Mouse (Mus musculus) lung, postnatal 0 days (tissue): Measurements from ENCODE around the gene Slc25a16.

ENCODE experiments used
- CTCF ChIP-seq: IDR thresholded peaks from 2 replicates; pipeline ENCODE4 v1.5.1; 2016; ENCODE audit warnings: antibody characterized with exemption, mild to moderate bottlenecking
- EP300 ChIP-seq: IDR thresholded peaks from 2 replicates; pipeline ENCODE4 v1.6.1; 2016; ENCODE audit warnings: antibody characterized with exemption, mild to moderate bottlenecking, control low read depth

DNA sequence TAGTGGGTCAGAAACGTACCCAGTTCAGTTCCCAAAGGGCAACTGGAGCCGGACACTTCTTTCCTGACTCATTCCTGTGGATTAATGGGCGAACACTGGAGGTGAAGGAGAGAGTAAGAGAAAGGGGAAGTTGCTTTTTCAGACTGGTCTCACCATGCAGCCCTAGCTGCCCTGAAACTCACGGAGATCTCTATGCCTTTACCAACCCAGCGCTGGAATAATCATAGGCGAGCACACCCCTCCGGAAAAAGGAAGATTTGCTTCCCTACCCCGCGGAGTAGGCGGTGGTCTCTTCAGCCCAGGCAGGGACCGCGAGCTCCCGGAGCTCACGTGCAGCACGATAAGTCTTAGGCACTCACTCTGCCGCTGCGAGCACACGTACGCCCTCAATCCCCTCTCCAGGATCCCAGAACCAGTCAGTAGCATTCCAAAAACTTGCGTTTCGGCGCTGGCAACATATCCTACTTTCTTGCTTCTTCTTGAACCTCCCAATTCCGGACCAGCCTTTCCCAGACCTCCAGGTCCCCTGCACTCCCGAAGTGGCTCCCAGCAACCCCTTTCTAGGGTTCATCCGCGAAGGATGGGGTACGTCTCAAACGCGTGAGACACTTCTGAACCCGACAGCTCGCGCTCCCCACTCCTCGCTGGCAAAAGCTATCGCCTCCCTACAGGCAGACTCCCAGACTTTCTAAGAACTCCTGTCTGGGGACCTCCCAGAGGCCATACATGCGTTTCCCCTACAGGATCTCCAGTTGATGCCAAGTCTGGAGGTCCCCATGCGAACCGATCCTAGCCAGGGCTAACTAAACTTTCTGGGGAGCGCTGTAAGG is 34.2 kb upstream of the Slc25a16 start:
- no peak for TF ChIP-seq EP300
- no peak for TF ChIP-seq CTCF
